ENCODE assay signal across 15 mouse cellular contexts in genomic region chr14:35179076-35179475, GRCm38 (mm10).
"Had no signal": no experiment of that assay in that cellular context is flagged by ENCODE, and none has a peak within 500 bp of the region (broad histone marks: within the 10 kb centered on the region; RNA-seq: fewer than 3 reads in every experiment).

No protein-coding gene starts in this region.

- H3K9me3 ChIP-seq: lung, embryonic 15.5 days; midbrain, embryonic 13.5 days; midbrain, embryonic 15.5 days; neural tube, embryonic 12.5 days had no signal

- H3K27me3 ChIP-seq: lung, embryonic 15.5 days; megakaryocyte, embryonic 14.5 days; midbrain, embryonic 13.5 days; midbrain, embryonic 15.5 days; neural tube, embryonic 12.5 days had no signal

- H3K4me3 ChIP-seq: lung, embryonic 15.5 days; megakaryocyte, embryonic 14.5 days; midbrain, embryonic 13.5 days; midbrain, embryonic 15.5 days; neural tube, embryonic 12.5 days had no signal

- ATAC-seq: lung, postnatal 0 days; midbrain, embryonic 13.5 days; midbrain, embryonic 15.5 days had no signal

- DNase-seq: lung, adult 2 months; lung, postnatal 14 days; lung, postnatal 36 days; right cerebral cortex, postnatal 14 days; thymus, adult 18-20 months; thymus, postnatal 25 days; thymus, postnatal 4 days had no signal

- H3K27ac ChIP-seq: lung, embryonic 15.5 days; macrophage; midbrain, embryonic 13.5 days; midbrain, embryonic 15.5 days; neural tube, embryonic 12.5 days had no signal

- H3K4me1 ChIP-seq: lung, embryonic 15.5 days; megakaryocyte, embryonic 14.5 days; midbrain, embryonic 13.5 days; midbrain, embryonic 15.5 days; neural tube, embryonic 12.5 days had no signal

- H3K9ac ChIP-seq: lung, embryonic 15.5 days; midbrain, embryonic 13.5 days; midbrain, embryonic 15.5 days; neural tube, embryonic 12.5 days had no signal

- H3K4me2 ChIP-seq: lung, embryonic 15.5 days; midbrain, embryonic 11.5 days; midbrain, embryonic 13.5 days; midbrain, embryonic 15.5 days; neural tube, embryonic 12.5 days had no signal

- H3K36me3 ChIP-seq: lung, embryonic 15.5 days; midbrain, embryonic 13.5 days; midbrain, embryonic 15.5 days; neural tube, embryonic 12.5 days had no signal
